Mouse (Mus musculus): ENCODE results near the gene Cabp4.

DNA sequence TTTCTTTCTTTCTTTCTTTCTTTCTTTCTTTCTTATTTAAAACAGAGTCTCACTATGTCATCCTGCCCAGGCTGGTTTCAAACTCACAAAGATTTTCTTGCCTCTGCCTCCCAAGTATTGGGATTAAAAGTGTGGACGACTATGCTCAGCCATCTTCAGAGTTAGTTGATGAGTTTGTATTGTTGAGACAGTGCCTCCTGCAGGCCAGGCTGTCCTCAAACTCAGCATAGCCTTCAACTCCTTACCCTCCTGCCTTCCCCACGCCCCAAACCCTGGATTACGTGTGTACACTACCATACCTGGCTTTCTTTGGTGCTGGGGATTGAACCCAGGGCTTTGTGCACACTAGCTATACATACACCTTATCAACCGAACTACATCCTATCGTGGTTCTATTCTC, 7.4 kb downstream of the Cabp4 start:
- TF ChIP-seq CTCF (conservative IDR thresholded peaks at IDR 0.05; ENCODE audit: low read length) (peak; percentile 24), POU5F1 (IDR thresholded peaks at IDR 0.05; ENCODE audit: borderline replicate concordance, low read length) (no peak), NANOG (IDR thresholded peaks at IDR 0.05; ENCODE audit: borderline replicate concordance, low read length) (no peak)

Data from E14TG2a.4 (cell line).